Mouse (Mus musculus) left cerebral cortex, adult 8-10 months (tissue): ENCODE measurements at regions not wholly inside any gene's neighbourhood (a gene's known extent, or its start where the extent isn't known, plus 50 kb on each side); places are given as distances from the start of the nearest gene placed in this dataset.

Source experiments
- DNase-seq, 2 experiments: peaks; one replicate each; pipeline ENCODE4 v3.0.0; 2022; ENCODE audit warnings: low spot score in 2 of 2

DNA sequence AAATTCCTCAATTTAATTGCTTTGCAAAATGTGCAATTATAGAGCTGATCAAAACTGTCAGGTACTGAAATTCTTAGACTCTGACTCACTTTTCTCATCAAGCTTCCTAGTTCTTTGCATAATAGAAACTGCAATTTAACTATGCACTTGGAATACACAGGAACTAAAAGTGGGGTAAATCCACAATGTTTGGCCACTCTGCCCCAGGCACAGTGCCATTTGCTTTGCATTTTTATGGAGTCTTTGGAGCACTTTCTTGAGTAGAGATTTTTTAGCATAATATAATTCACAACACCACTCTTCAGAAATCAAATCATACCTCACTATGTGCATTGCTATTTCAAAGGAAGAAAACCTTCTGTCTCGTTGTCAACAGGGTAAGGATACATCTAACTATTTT is 414.5 kb upstream of the A730009L09Rik start:
- DNase-seq = no peak

DNA sequence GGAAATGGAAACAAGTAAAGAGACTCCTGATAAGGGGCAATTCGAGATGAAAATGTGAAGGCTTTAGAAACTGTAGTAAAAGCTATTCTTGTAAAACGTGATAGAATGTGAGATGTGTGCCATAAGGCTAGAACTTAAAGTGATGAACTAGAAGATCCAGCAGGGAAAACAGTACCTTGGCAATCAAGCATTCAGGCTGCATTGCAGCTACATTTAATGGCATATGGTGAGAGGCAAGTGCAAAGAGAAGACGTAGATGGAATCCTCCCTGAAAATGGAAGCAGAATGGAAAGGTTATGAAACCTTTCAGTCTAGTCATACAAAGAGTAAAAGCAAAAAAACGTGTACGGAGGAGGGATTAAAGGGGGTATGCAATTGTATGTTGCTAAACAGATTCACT is 403.3 kb upstream of the A730009L09Rik start:
- DNase-seq = peak in 1 of 2 experiments; percentile 41

DNA sequence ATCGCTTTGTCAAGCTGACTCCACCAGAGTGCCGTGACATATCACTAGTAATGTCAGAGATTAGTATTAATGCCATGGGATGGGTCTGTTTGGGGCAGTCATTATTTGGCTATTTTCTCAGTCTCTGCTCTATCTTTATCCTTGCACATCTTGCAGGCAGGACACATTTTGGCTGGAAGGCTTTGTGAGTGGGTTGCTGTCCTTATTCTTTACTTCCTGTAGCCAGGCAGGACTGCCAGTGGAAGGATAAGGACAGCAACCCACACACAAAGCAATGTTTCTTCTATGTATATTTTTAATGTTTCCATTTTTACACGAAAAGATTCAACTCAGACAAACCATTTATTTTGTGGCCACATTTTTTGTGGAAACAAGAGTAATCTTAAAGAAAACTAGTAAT is 397.4 kb upstream of the A730009L09Rik start:
- peak in 1 of 2 experiments; percentile 41 for DNase-seq

DNA sequence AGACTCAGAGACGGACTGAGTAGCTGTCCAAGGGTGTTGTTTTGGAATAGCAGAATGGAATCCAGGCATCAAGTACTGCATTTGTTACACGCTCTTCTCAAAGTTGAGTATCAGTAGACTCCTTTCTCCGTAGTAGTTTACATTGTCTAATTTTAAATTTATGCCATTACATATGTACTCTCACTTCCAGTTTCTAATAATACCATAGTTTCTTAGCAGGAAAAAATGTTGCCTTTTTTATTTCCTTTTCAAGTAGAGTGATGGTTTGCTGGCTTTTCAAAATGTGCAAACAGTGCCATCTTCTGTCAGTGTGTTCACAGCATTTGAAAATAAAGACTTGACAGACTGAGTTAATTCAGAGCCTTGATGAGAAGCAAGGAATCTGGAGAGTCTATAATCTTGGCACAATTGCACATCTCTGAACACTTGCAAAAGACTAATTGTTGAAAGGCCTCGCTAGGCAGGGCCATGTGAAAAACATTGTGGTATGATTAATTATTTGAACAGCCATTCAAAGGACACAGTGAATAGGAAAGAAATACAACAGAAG is 379.2 kb upstream of the A730009L09Rik start:
- DNase-seq = peak in 1 of 2 experiments; percentile 22

DNA sequence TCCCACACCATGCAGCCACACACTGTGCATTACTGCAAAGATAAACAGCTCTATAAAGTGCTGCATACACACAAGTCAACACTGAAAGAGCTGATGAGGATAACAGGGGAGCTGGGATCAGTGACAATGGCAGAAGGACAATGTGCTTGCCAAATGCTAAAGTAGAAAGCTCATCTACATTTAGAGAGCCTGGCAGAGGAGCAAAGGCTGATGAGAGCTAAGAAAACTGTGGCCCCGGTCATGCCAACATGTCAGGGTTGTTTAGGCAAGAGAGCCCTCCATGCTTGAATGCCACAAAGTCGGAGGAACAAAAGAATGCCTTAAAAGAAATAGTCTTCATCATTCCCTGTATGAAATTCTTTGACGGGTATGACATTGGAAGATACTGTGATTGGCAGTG is 363.0 kb upstream of the A730009L09Rik start:
- DNase-seq = no peak

DNA sequence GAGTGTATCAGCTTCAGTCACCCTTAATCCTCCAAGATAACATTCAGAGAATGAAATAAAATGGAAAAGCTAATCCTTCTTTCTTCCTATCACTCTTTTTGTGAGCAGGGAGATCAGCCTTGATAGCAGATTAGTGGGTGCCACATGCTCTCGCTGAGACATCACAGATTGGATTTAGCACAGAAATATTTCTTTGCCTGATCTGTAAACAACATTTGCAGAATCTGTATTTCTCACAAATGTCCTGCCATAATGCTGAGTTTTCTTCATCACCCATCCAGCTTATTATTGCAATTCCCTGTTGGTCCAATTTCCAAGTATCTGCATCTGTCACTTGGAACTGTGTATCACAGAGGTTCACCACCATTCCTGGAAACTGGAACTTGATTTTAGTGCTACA is 342.8 kb upstream of the A730009L09Rik start:
- DNase-seq = no peak
